Mouse (Mus musculus) lung, adult 18-20 months (tissue): ENCODE measurements around the gene Gm45844.
"Not testable (repeated sequence)": the region's sequence is repeated elsewhere in the genome, so short reads cannot be mapped to it uniquely, and the experiment has no call there.

Experiments used
- DNase-seq, 2 experiments: peaks; one replicate each; pipeline ENCODE4 v3.0.0; 2022; ENCODE audit warnings: mixed read lengths in 2 of 2

Gene Gm45844

GRCm38 (mm10) chr7:7277966-7278567 is at the start of gene Gm45844:
Gene Gm45844 (minus strand): TSS chr7:7278289.
- DNase-seq = peak; percentile 88 to 93

GRCm38 (mm10) chr7:7295595-7295994 is 17.5 kb upstream of the Gm45844 start:
- DNase-seq = peak; percentile 41 to 58

GRCm38 (mm10) chr7:7281383-7281782 is 3.3 kb upstream of the Gm45844 start:
- DNase-seq = peak in 1 of 2 experiments; percentile 17

GRCm38 (mm10) chr7:7277556-7277955 is 533 bp downstream of the Gm45844 start:
- not testable (repeated sequence) for DNase-seq

GRCm38 (mm10) chr7:7247228-7247627 is 30.9 kb downstream of the Gm45844 start, which contains the start of gene Vmn2r29:
Gene Vmn2r29 (minus strand): TSS chr7:7247328.
- DNase-seq = not testable (repeated sequence)

GRCm38 (mm10) chr7:7209313-7210151 is 68.6 kb downstream of the Gm45844 start, which contains the start of gene Zfp772:
Gene Zfp772 (minus strand): TSS chr7:7209998.
- peak; percentile 56 to 65 for DNase-seq

GRCm38 (mm10) chr7:7188191-7188942 is 89.7 kb downstream of the Gm45844 start:
- peak; percentile 67 to 68 for DNase-seq

- no peak for DNase-seq
Observed at GRCm38 (mm10) chr7:7187417-7188190, 90.5 kb downstream of the Gm45844 start.

GRCm38 (mm10) chr7:7185897-7186296 is 92.2 kb downstream of the Gm45844 start:
- DNase-seq = no peak

GRCm38 (mm10) chr7:7171227-7172147 is 106.6 kb downstream of the Gm45844 start, which contains the start of gene Zfp418:
Gene Zfp418 (plus strand): TSS chr7:7171330.
- peak; percentile 68 to 78 for DNase-seq
